Mouse (Mus musculus): Measurements from ENCODE around the gene Ccdc65.
"Not testable (repeated sequence)": the region's sequence is repeated elsewhere in the genome, so short reads cannot be mapped to it uniquely, and the experiment has no call there.

Gene Ccdc65

GRCm38 (mm10) chr15:98740219-98740618, 32.2 kb downstream of the Ccdc65 start:
- no peak for DNase-seq

GRCm38 (mm10) chr15:98742766-98743428, 34.9 kb downstream of the Ccdc65 start:
- DNase-seq, result no peak

- DNase-seq, result not testable (repeated sequence)
Measured at GRCm38 (mm10) chr15:98743863-98744262, 35.9 kb downstream of the Ccdc65 start.

GRCm38 (mm10) chr15:98746344-98746965, 38.4 kb downstream of the Ccdc65 start:
- no peak for DNase-seq

- no peak for DNase-seq
Measured at GRCm38 (mm10) chr15:98747296-98747695, 39.3 kb downstream of the Ccdc65 start.

GRCm38 (mm10) chr15:98749093-98749492, 41.1 kb downstream of the Ccdc65 start:
- DNase-seq, result no peak

GRCm38 (mm10) chr15:98753021-98753423, 45.0 kb downstream of the Ccdc65 start:
- DNase-seq, result no peak

- no peak for DNase-seq
Measured at GRCm38 (mm10) chr15:98754125-98754524, 46.1 kb downstream of the Ccdc65 start.

GRCm38 (mm10) chr15:98762201-98762621, 54.2 kb downstream of the Ccdc65 start:
- peak; percentile 69 for DNase-seq

- peak; percentile 97 for DNase-seq
Measured at GRCm38 (mm10) chr15:98762670-98763529, 54.9 kb downstream of the Ccdc65 start, which contains the start of gene Arf3. TSS of gene Arf3 (minus strand) at chr15:98763214.

- no peak for DNase-seq
Measured at GRCm38 (mm10) chr15:98765929-98766328, 57.9 kb downstream of the Ccdc65 start.

- DNase-seq, result no peak
Measured at GRCm38 (mm10) chr15:98768259-98768658, 60.3 kb downstream of the Ccdc65 start.

GRCm38 (mm10) chr15:98771813-98772425, 63.9 kb downstream of the Ccdc65 start:
- DNase-seq, result no peak

GRCm38 (mm10) chr15:98772511-98773211, 64.7 kb downstream of the Ccdc65 start:
- DNase-seq, result no peak
